Mouse (Mus musculus): Measurements from ENCODE around the gene Gjb2. TPM values are rescaled to one million over a fixed set of nuclear protein-coding genes. Genes with fewer than 3 reads are reported as not detected.

Gene Gjb2
- 12.4 and 14.0 TPM in 2 replicates for polyA plus RNA-seq (2012; rRNA removed)

- peak in 1 of 2 experiments; percentile 18 for DNase-seq (ENCODE audit: extremely low spot score in 1 of 2, low spot score in 1 of 2)
Observed at GRCm38 (mm10) chr14:57104106-57105023, at the start of gene Gjb2. Gene Gjb2, minus strand, starts transcription at chr14:57104702.

- DNase-seq (ENCODE audit: extremely low spot score in 1 of 2, low spot score in 1 of 2), result no peak
Observed at GRCm38 (mm10) chr14:57145741-57146140, 41.2 kb upstream of the Gjb2 start.

GRCm38 (mm10) chr14:57135265-57135664 lies 30.8 kb upstream of the Gjb2 start:
- no peak for DNase-seq (ENCODE audit: extremely low spot score in 1 of 2, low spot score in 1 of 2)

- no peak for DNase-seq (ENCODE audit: extremely low spot score in 1 of 2, low spot score in 1 of 2)
Observed at GRCm38 (mm10) chr14:57133161-57133661, 28.7 kb upstream of the Gjb2 start, which contains the start of gene Gjb6. Gene Gjb6, minus strand, starts transcription at chr14:57133611.

GRCm38 (mm10) chr14:57127383-57127782 lies 22.9 kb upstream of the Gjb2 start:
- DNase-seq (ENCODE audit: extremely low spot score in 1 of 2, low spot score in 1 of 2), result no peak

- DNase-seq (ENCODE audit: extremely low spot score in 1 of 2, low spot score in 1 of 2), result no peak
Observed at GRCm38 (mm10) chr14:57122295-57122694, 17.8 kb upstream of the Gjb2 start.

GRCm38 (mm10) chr14:57115823-57116544 lies 11.5 kb upstream of the Gjb2 start, which contains the start of gene Gm4491:
Gene Gm4491, minus strand, starts transcription at chr14:57115883.
- peak; percentile 60 to 63 for DNase-seq (ENCODE audit: extremely low spot score in 1 of 2, low spot score in 1 of 2)

- DNase-seq (ENCODE audit: extremely low spot score in 1 of 2, low spot score in 1 of 2), result peak in 1 of 2 experiments; percentile 80
Observed at GRCm38 (mm10) chr14:57109194-57109593, 4.7 kb upstream of the Gjb2 start.

- no peak for DNase-seq (ENCODE audit: extremely low spot score in 1 of 2, low spot score in 1 of 2)
Observed at GRCm38 (mm10) chr14:57107916-57108315, 3.4 kb upstream of the Gjb2 start.

GRCm38 (mm10) chr14:57107091-57107490 lies 2.6 kb upstream of the Gjb2 start:
- DNase-seq (ENCODE audit: extremely low spot score in 1 of 2, low spot score in 1 of 2), result no peak

- no peak for DNase-seq (ENCODE audit: extremely low spot score in 1 of 2, low spot score in 1 of 2)
Observed at GRCm38 (mm10) chr14:57105721-57106120, 1.2 kb upstream of the Gjb2 start.

- DNase-seq (ENCODE audit: extremely low spot score in 1 of 2, low spot score in 1 of 2), result no peak
Observed at GRCm38 (mm10) chr14:57105111-57105510, 609 bp upstream of the Gjb2 start.

- DNase-seq (ENCODE audit: extremely low spot score in 1 of 2, low spot score in 1 of 2), result no peak
Observed at GRCm38 (mm10) chr14:57103711-57104105, 794 bp downstream of the Gjb2 start.

GRCm38 (mm10) chr14:57103121-57103520 lies 1.4 kb downstream of the Gjb2 start:
- DNase-seq (ENCODE audit: extremely low spot score in 1 of 2, low spot score in 1 of 2), result no peak

GRCm38 (mm10) chr14:57101623-57102022 lies 2.9 kb downstream of the Gjb2 start:
- no peak for DNase-seq (ENCODE audit: extremely low spot score in 1 of 2, low spot score in 1 of 2)

GRCm38 (mm10) chr14:57095855-57096254 lies 8.6 kb downstream of the Gjb2 start:
- DNase-seq (ENCODE audit: extremely low spot score in 1 of 2, low spot score in 1 of 2), result no peak

- DNase-seq (ENCODE audit: extremely low spot score in 1 of 2, low spot score in 1 of 2), result peak; percentile 44 to 83
Observed at GRCm38 (mm10) chr14:57093029-57093428, 11.5 kb downstream of the Gjb2 start.

- no peak for DNase-seq (ENCODE audit: extremely low spot score in 1 of 2, low spot score in 1 of 2)
Observed at GRCm38 (mm10) chr14:57090001-57090400, 14.5 kb downstream of the Gjb2 start.

GRCm38 (mm10) chr14:57089107-57089506 lies 15.4 kb downstream of the Gjb2 start:
- no peak for DNase-seq (ENCODE audit: extremely low spot score in 1 of 2, low spot score in 1 of 2)

GRCm38 (mm10) chr14:57084180-57084668 lies 20.3 kb downstream of the Gjb2 start:
- DNase-seq (ENCODE audit: extremely low spot score in 1 of 2, low spot score in 1 of 2), result no peak

GRCm38 (mm10) chr14:57082863-57083262 lies 21.6 kb downstream of the Gjb2 start:
- no peak for DNase-seq (ENCODE audit: extremely low spot score in 1 of 2, low spot score in 1 of 2)
